Mouse (Mus musculus) midbrain, embryonic 12.5 days (tissue): ENCODE measurements at regions not wholly inside any gene's neighbourhood (a gene's known extent, or its start where the extent isn't known, plus 50 kb on each side); places are given as distances from the start of the nearest gene placed in this dataset.
"Not testable (repeated sequence)": the region's sequence is repeated elsewhere in the genome, so short reads cannot be mapped to it uniquely, and the experiment has no call there.

Experiments used
- ATAC-seq: fragments of 200-750 bp; cut with Nextera tagmentation; 2 replicates; pipeline ENCODE4 v1.8.0; 2017; ENCODE audit warnings: low read depth, moderate TSS enrichment, moderate library complexity; ENCODE audit not compliant: low FRiP score
- H3K27ac ChIP-seq: fragments of 300-500 bp; sonication (generic); replicated peaks from 2 replicates; pipeline ENCODE4 v1.5.1; 2016; ENCODE audit warnings: mild to moderate bottlenecking
- H3K27me3 ChIP-seq: fragments of 300-500 bp; sonication (generic); 2 replicates; pipeline ENCODE4 v1.6.1; 2016; ENCODE audit warnings: mild to moderate bottlenecking
- H3K36me3 ChIP-seq: fragments of 300-500 bp; sonication (generic); 2 replicates; pipeline ENCODE4 v1.6.1; 2016
- H3K4me1 ChIP-seq: fragments of 300-500 bp; sonication (generic); 2 replicates; pipeline ENCODE4 v1.6.1; 2016
- H3K4me2 ChIP-seq: fragments of 300-500 bp; sonication (generic); replicated peaks from 2 replicates; pipeline ENCODE4 v1.6.1; 2016; ENCODE audit warnings: mild to moderate bottlenecking, moderate library complexity
- H3K4me3 ChIP-seq: fragments of 300-500 bp; sonication (generic); 2 replicates; pipeline ENCODE4 v1.5.1; 2016; ENCODE audit warnings: mild to moderate bottlenecking
- H3K9ac ChIP-seq: fragments of 300-500 bp; sonication (generic); replicated peaks from 2 replicates; pipeline ENCODE4 v1.6.1; 2016; ENCODE audit warnings: mild to moderate bottlenecking, moderate library complexity
- H3K9me3 ChIP-seq: fragments of 300-500 bp; sonication (generic); 2 replicates; pipeline ENCODE4 v1.6.1; 2016; ENCODE audit warnings: mild to moderate bottlenecking
- WGBS: fragments of 180-500 bp; shearing (Covaris S2); methylation state at CpG from one replicate; pipeline ENCODE4 v1.1.7; 2016; 5-methylcytosine and 5-hydroxymethylcytosine counted together

DNA sequence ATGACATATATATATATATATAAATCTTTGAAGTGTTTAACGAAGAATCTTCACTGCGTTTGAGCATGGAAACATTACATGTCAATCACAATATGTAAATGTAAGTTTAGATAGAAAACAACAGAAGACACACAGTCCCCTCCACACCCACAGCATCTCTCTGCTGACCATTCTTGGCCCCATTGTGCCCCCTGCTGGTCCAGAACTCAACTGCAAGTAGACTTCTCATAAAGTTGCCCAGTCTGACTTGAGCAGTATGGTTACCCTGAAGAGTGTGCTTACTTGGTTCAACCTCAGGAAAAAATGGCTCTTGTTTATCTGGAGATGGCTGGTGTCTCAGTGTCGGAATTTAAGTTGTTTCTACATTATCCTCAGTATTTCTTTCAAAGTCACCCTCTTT is 423.3 kb upstream of the Zfp386 start:
- Histone ChIP-seq H3K9me3 (peaks cover 24% of the 10 kb centered on the region; the same call in 1 of the 2 replicates), H3K27me3 (no peaks in the 10 kb centered on the region), H3K4me3 (no peak overlapping the region), H3K4me1 (no peaks in the 10 kb centered on the region), H3K9ac (no peak overlapping the region), H3K4me2 (no peak overlapping the region), H3K36me3 (no peaks in the 10 kb centered on the region), H3K27ac (no peak overlapping the region)
- 75% methylated on average over 3 of the region's 3 CpGs for WGBS
- ATAC-seq: no peak

DNA sequence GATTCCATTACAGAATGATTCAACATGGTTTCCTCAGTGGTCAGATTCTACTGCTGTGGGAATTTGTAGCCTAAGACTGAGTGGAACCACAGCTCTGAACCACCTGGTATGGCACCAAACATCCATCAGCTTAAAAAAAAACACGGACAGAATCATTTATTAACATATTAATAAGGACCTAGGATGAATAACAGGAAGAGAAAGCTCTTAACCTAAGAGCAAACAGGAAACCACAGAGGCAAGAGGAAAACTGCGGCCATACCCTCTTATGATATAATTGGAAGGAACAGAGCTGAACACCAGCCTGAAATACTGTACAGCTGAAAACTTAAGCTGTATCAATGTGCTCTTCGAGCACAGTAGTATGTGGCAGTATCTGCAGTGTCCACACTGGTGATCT is 399.9 kb upstream of the Zfp386 start:
- Histone ChIP-seq H3K27ac (no peak overlapping the region), H3K36me3 (no peaks in the 10 kb centered on the region), H3K9me3 (peaks cover 17% of the 10 kb centered on the region), H3K9ac (no peak overlapping the region), H3K4me1 (no peaks in the 10 kb centered on the region), H3K4me2 (no peak overlapping the region), H3K27me3 (no peaks in the 10 kb centered on the region), H3K4me3 (no peak overlapping the region)
- ATAC-seq: no peak
- 69% methylated on average over 3 of the region's 3 CpGs for WGBS

DNA sequence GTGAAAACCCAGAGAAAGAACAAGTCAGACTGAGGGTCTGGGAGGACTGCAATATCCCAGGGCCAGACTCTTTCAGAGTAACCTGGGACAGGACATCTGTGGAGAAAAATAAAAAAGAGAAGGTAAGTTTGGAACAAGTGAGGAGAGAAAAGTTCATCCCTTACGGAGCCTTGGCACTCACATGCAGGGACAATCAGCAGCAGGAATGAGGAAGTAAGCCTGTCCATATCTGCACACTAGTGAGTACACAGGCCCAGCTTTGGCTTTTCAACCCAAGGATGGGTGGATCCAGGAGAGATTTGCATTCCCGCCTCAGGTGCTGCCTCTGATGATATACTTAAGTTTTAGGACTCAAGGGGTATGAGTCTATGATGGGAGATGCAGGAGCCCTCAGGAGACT is 399.4 kb upstream of the Zfp386 start:
- not testable (repeated sequence) for H3K27me3 ChIP-seq, H3K4me1 ChIP-seq, H3K27ac ChIP-seq, ATAC-seq, H3K4me3 ChIP-seq, H3K4me2 ChIP-seq, H3K36me3 ChIP-seq, H3K9ac ChIP-seq
- 90% methylated on average over 2 of the region's 2 CpGs for WGBS
- H3K9me3 ChIP-seq: peaks cover 17% of the 10 kb centered on the region

DNA sequence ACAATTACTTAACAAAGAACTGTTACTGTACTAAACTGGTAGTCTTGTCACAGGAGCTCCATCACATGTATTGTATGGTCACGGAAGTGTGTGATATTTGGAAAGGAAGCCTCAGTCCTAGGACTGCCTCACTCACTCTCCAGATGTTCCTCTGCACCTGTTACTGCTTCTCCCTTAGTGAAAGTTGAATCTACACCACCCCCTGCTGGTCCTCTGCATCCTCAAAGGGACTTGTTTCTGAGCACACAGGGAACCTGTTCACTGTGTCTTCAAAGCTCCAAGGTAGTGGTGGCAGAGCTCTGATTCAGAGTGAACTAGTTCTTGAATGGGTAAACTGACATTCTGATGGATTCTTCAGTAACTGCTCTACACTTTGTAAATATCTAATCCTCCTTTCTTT is 391.7 kb upstream of the Zfp386 start:
- H3K27ac ChIP-seq: no peak overlapping the region
- no peak overlapping the region for H3K9ac ChIP-seq
- peaks cover 17% of the 10 kb centered on the region for H3K9me3 ChIP-seq
- no peak overlapping the region for H3K4me2 ChIP-seq
- no peak for ATAC-seq
- H3K4me1 ChIP-seq: no peaks in the 10 kb centered on the region
- H3K36me3 ChIP-seq: no peaks in the 10 kb centered on the region
- no peaks in the 10 kb centered on the region for H3K27me3 ChIP-seq
- H3K4me3 ChIP-seq: no peak overlapping the region
- 92% methylated on average over 1 of the region's 1 CpGs for WGBS

DNA sequence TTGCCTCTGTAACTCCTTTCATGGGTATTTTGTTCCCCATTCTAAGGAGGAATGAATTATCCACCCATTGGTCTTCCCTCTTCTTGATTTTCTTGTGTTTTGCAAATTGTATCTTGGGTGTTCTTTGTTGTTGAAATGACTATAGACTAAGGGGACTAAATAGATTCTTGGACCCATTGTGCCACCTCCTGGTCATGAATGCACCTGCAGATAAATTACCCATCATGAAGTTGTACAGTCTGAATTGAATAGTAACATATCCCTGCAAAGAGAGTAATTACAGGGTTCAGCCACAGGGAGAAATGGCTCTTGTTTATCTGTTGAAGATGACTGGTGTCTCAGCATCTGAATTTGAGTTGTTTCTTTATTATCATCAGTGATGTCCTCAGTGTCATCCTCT is 383.4 kb upstream of the Zfp386 start:
- ATAC-seq, H3K27ac ChIP-seq, H3K27me3 ChIP-seq, H3K4me3 ChIP-seq, H3K36me3 ChIP-seq, H3K4me1 ChIP-seq, H3K9ac ChIP-seq, H3K4me2 ChIP-seq: not testable (repeated sequence)
- peaks cover 27% of the 10 kb centered on the region; the same call in 1 of the 2 replicates for H3K9me3 ChIP-seq

DNA sequence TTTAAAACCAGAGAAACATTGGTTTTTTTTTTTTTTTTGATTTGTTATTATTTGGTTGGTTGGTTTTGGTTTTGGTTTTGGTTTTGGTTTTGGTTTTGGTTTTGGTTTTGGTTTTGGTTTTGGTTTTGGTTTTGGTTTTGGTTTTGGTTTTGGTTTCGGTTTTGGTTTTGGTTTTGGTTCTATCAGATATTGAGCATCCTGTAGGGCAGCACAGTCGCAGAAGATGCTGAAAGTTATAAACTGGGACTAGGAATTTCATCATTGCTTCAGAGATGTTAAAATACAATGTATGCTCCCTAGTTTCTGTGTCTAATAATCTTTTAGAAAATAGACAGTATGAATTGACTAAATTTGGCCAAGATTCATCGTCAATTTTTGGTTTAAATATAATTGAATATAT is 375.8 kb upstream of the Zfp386 start:
- 74% methylated on average over 3 of the region's 3 CpGs for WGBS
- not testable (repeated sequence) for H3K4me2 ChIP-seq, H3K27me3 ChIP-seq, H3K4me3 ChIP-seq, H3K4me1 ChIP-seq, ATAC-seq, H3K36me3 ChIP-seq, H3K9ac ChIP-seq, H3K27ac ChIP-seq
- peaks cover 12% of the 10 kb centered on the region for H3K9me3 ChIP-seq

DNA sequence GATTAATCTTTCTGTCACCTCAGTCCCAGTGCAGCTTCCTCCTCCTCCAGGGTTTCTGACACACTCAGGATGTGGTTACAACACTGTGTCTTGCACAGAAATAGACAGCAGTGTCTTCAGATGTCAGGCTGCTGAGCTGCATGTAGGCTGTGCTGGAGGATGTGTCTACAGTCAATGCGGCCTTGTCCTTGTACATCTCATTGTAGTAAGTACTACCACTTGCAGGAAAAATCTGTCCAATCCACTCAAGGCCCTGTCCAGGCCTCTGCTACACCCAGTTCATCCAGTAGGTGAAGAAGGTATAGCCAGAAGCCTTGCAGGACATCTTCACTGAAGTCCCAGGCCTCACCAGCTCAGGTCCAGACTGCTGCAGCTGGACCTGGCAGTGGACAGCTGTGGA is 355.7 kb upstream of the Zfp386 start:
- Histone ChIP-seq H3K9ac (no peak overlapping the region), H3K4me1 (no peaks in the 10 kb centered on the region), H3K27ac (no peak overlapping the region), H3K36me3 (no peaks in the 10 kb centered on the region), H3K27me3 (no peaks in the 10 kb centered on the region), H3K9me3 (peaks cover 5% of the 10 kb centered on the region), H3K4me2 (no peak overlapping the region), H3K4me3 (no peak overlapping the region)
- 77% methylated on average over 1 of the region's 1 CpGs for WGBS
- ATAC-seq: no peak

DNA sequence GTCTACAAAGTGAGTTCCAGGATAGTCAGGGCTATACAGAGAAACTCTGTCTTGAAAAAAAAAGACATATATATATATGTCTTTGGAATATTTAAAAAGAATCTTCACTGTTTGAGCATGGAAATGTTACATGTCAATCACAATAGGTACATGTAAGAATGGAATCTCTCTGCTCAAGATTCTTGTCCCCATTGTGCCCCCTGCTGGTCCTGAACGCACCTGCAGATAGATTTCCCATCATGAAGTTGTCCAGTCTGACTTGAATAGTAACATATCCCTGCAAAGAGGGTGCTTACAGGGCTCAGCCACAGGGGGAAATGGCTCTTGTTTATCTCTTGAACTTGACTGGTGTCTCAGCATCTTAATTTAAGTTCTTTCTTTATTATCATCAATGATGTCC is 337.7 kb upstream of the Zfp386 start:
- not testable (repeated sequence) for H3K36me3 ChIP-seq, H3K4me2 ChIP-seq, H3K9ac ChIP-seq, H3K4me1 ChIP-seq, H3K4me3 ChIP-seq, H3K27ac ChIP-seq, H3K27me3 ChIP-seq, ATAC-seq
- H3K9me3 ChIP-seq: peaks cover 13% of the 10 kb centered on the region; the same call in 1 of the 2 replicates
- 36% methylated on average over 1 of the region's 1 CpGs for whole genome bisulfite sequencing

DNA sequence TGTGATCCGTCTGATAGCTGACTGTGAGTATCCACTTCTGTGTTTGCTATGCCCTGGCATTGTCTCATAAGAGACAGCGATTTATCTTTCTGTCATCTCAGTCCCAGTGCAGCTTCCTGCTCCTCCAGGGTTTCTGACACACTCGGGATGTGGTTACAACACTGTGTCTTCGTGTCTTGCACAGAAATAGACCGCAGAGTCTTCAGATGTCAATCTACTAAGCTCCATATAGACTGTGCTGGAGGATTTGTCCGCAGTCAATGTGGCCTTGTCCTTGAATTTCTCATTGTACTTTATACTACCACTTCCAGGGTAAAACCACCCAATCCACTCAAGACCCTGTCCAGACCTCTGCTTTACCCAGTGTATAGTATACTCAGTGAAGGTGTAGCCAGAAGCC is 305.5 kb upstream of the Zfp386 start:
- WGBS: 76% methylated on average over 4 of the region's 6 CpGs
- H3K4me1 ChIP-seq, H3K27ac ChIP-seq, H3K9me3 ChIP-seq, H3K4me2 ChIP-seq, ATAC-seq, H3K9ac ChIP-seq, H3K36me3 ChIP-seq, H3K27me3 ChIP-seq, H3K4me3 ChIP-seq: not testable (repeated sequence)

DNA sequence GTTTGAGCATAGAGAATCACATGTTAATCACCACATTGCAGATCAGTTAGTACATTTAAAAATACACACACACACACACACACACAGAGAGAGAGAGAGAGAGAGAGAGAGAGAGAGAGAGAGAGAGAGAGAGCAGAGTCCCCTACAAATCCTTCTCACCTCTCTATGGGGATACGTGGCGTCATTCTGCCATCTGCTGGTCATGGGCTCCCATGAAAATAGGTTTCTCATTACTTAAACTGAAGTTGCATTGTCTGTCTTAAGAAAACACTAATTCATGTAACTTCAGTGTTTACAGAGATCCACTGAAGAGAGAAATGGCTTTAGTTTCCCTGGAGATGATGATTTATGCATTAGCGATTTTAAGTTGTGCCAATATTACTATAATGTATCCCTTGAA is 297.9 kb upstream of the Zfp386 start:
- not testable (repeated sequence) for H3K9me3 ChIP-seq, ATAC-seq, H3K4me1 ChIP-seq, H3K27ac ChIP-seq, H3K4me3 ChIP-seq, H3K9ac ChIP-seq, H3K27me3 ChIP-seq, H3K4me2 ChIP-seq, H3K36me3 ChIP-seq
- WGBS: 52% methylated on average over 3 of the region's 3 CpGs

DNA sequence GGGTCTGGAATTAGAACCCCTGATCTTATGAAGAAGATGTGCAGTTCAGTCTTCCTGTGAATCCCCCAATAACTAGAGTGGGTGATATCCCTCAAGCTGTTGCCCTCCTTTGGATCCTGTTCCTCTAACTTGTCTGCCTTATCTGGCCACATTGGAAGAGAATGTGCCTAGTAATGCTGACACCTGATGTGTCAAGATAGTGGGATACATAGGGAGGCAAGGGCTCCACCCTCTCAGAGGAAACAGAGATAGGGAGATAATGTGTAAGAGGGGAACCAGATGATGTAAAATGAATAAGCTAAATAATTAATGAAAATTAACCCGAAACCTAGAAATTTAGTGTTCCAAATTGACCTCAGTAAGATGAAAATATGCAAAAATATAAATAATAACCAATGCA is 294.4 kb upstream of the Zfp386 start:
- H3K27ac ChIP-seq, H3K9ac ChIP-seq, H3K27me3 ChIP-seq, H3K4me3 ChIP-seq, H3K36me3 ChIP-seq, H3K4me2 ChIP-seq, H3K9me3 ChIP-seq, ATAC-seq, H3K4me1 ChIP-seq: not testable (repeated sequence)
- WGBS: 84% methylated on average over 1 of the region's 1 CpGs

DNA sequence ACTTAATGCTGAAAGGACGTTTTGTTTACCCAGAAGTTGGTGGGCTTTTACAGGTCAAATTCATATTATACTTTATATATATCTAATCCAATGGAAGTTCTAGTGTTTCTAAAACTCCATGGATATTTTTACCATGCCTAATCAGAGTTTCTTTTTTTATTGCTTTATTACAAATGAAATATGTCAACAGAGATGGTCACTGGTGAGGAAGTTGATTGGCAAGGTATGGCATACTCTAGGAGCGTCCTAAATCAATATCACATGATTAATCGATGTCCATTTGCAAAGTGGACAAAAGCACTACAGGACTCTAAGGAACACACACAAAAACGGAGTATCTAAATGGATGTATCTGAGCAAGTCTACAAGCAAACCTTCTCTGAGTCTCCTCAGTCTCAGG is 290.0 kb upstream of the Zfp386 start:
- ATAC-seq, H3K4me2 ChIP-seq: not testable (repeated sequence)

DNA sequence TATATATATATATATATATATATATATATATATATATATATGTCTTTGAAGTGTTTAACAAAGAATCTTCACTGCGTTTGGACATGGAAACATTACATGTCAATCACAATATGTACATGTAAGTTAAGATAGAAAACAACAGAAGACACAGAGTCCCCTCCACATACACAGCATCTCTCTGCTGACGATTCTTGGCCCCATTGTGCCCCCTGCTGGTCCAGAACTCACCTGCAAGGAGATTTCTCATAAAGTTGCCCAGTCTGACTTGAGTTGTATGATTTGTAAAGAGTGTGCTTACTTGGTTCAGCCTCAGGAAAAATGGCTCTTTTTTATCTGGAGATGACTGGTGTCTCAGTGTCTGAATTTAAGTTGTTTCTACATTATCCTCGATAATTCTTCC is 288.5 kb upstream of the Zfp386 start:
- H3K27me3 ChIP-seq, H3K4me3 ChIP-seq, H3K9me3 ChIP-seq, H3K4me1 ChIP-seq, H3K27ac ChIP-seq, H3K4me2 ChIP-seq, H3K36me3 ChIP-seq, H3K9ac ChIP-seq, ATAC-seq: not testable (repeated sequence)
- WGBS: 69% methylated on average over 3 of the region's 3 CpGs

More for the DNA sequence above, 290.0 kb upstream of the Zfp386 start:
- H3K27ac ChIP-seq, H3K36me3 ChIP-seq, H3K9me3 ChIP-seq, H3K9ac ChIP-seq, H3K4me3 ChIP-seq, H3K4me1 ChIP-seq, H3K27me3 ChIP-seq: not testable (repeated sequence)
- WGBS: 61% methylated on average over 4 of the region's 4 CpGs
